Mouse (Mus musculus) neural tube, embryonic 15.5 days (tissue): ENCODE data around the gene Ankrd34b. TPM values are rescaled to one million over a fixed set of nuclear protein-coding genes. Genes with fewer than 3 reads are reported as not detected.

Experiments
- polyA plus RNA-seq: library from polyadenylated mRNA; unstranded; fragments of >200 nt; fragmentation: Nextera tagmentation; extraction: Ambion mirVana; gene quantifications from 2 replicates; pipeline ENCODE4 v1.2.1, GENCODE M21; 2015

The Ankrd34b gene
- polyA plus RNA-seq, 1 experiment from 2014 or later = 5.5 TPM

Other genes starting within 250 kb of the Ankrd34b start
- 1.2 and 1.4 TPM in 2 replicates for gene Gm20379, start 119.9 kb upstream of the Ankrd34b start, polyA plus RNA-seq
- gene Dhfr, start 71.2 kb upstream of the Ankrd34b start, polyA plus RNA-seq = 4.2 and 6.5 TPM in 2 replicates
- gene Msh3, start 70.9 kb upstream of the Ankrd34b start, polyA plus RNA-seq = 24.0 and 26.9 TPM in 2 replicates
- 0.17 and 0.20 TPM in 2 replicates for gene Fam151b, start 58.1 kb downstream of the Ankrd34b start, polyA plus RNA-seq
- 8.7 and 8.9 TPM in 2 replicates for gene Zfyve16, start 105.0 kb downstream of the Ankrd34b start, polyA plus RNA-seq
- gene Spz1, start 150.3 kb downstream of the Ankrd34b start, polyA plus RNA-seq = not detected in 2 replicates
- 16.1 and 16.6 TPM in 2 replicates for gene Serinc5, start 185.2 kb downstream of the Ankrd34b start, polyA plus RNA-seq